Mouse (Mus musculus) kidney, adult 2 months (tissue): ENCODE data around the gene Lclat1. TPM values are rescaled to one million over a fixed set of nuclear protein-coding genes. Genes with fewer than 3 reads are reported as not detected.

ENCODE experiments used
- DNase-seq: peaks from one replicate; pipeline ENCODE4 v3.0.0; 2021
- H3K27ac ChIP-seq: fragments of 200-500 bp; 2 replicates; pipeline ENCODE4 v1.5.1; 2012; ENCODE audit warnings: low read depth, low read length, control low read depth, inconsistent platforms; ENCODE audit not compliant: insufficient read depth
- H3K27me3 ChIP-seq: fragments of 200-500 bp; replicated peaks from 2 replicates; pipeline ENCODE4 v1.6.1; 2012; ENCODE audit warnings: mild to moderate bottlenecking, moderate library complexity, low read length, inconsistent platforms; ENCODE audit not compliant: control insufficient read depth, insufficient read depth
- H3K36me3 ChIP-seq: fragments of 200-500 bp; 2 replicates; pipeline ENCODE4 v1.6.1; 2012; ENCODE audit warnings: mild to moderate bottlenecking, moderate library complexity, low read length, inconsistent platforms; ENCODE audit not compliant: control insufficient read depth, insufficient read depth
- H3K4me1 ChIP-seq: fragments of 200-500 bp; 2 replicates; pipeline ENCODE4 v1.6.1; 2011; ENCODE audit warnings: low read length; ENCODE audit not compliant: control insufficient read depth, insufficient read depth
- H3K4me3 ChIP-seq: fragments of 200-500 bp; 2 replicates; pipeline ENCODE4 v1.5.1; 2011; ENCODE audit warnings: mild to moderate bottlenecking, low read depth, low read length, control low read depth; ENCODE audit not compliant: insufficient read depth
- CTCF ChIP-seq: fragments of 200-500 bp; conservative IDR thresholded peaks from 2 replicates; pipeline ENCODE4 v1.5.1; 2011; ENCODE audit warnings: low read depth, mild to moderate bottlenecking, control low read depth, low read length, moderate library complexity, mixed read lengths; ENCODE audit not compliant: insufficient read depth, insufficient read length
- POLR2A ChIP-seq: fragments of 200-500 bp; IDR thresholded peaks from one replicate; pipeline ENCODE4 v1.6.1; 2011; ENCODE audit warnings: low read depth, low read length, control low read depth
- WGBS: fragments of 180-500 bp; shearing (Covaris S2); methylation state at CpG from one replicate; pipeline ENCODE4 v1.1.7; 2018; 5-methylcytosine and 5-hydroxymethylcytosine counted together
- polyA plus RNA-seq: library from polyadenylated mRNA; depleted of rRNA; stranded (reverse); fragments of >200 nt; gene quantifications from 2 replicates; pipeline ENCODE4 v1.2.3, GENCODE M21; 2012

Gene Lclat1
- polyA plus RNA-seq, 1 experiment = 18.8 TPM

GRCm38 (mm10) chr17:73119150-73119549, 11.4 kb downstream of the Lclat1 start:
- WGBS = 86% methylated on average over 6 of the region's 6 CpGs
- no peak for DNase-seq

GRCm38 (mm10) chr17:73120545-73120944, 12.8 kb downstream of the Lclat1 start:
- no peak for DNase-seq
- H3K27me3 ChIP-seq = no peaks in the 10 kb centered on the region

More at GRCm38 (mm10) chr17:73119150-73119549, 11.4 kb downstream of the Lclat1 start:
- H3K4me1 ChIP-seq = no peaks in the 10 kb centered on the region
- TF ChIP-seq POLR2A = no peak
- no peak for TF ChIP-seq CTCF
- no peak overlapping the region for H3K4me3 ChIP-seq
- no peaks in the 10 kb centered on the region for H3K27me3 ChIP-seq
- H3K27ac ChIP-seq = no peak overlapping the region
- H3K36me3 ChIP-seq = no peaks in the 10 kb centered on the region; the same call in 1 of the 2 replicates

DNA sequence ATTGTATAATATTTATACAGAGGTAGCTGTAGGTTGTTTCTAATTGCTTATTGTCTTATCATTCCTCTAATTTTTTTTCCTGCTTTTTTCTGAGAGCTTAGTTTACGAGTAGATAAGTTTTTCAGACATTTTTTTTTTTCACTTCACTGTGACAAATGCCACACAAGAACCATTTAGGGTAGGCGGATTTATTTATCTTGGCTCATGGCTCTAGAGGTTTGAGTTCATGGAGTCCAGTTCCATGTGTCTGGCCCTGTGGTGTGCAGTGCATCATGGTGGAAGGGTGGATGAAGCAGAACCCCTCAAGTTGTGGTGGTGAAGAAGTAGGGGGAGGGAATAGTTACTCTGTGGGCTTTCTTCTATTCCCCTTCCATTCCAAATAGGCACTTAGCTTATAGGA, 13.9 kb downstream of the Lclat1 start:
- Histone ChIP-seq H3K36me3 (no peaks in the 10 kb centered on the region; the same call in 1 of the 2 replicates), H3K27me3 (no peaks in the 10 kb centered on the region), H3K4me3 (no peak overlapping the region), H3K27ac (no peak overlapping the region), H3K4me1 (peaks cover 5% of the 10 kb centered on the region)
- DNase-seq = no peak
- whole genome bisulfite sequencing = 84% methylated on average over 2 of the region's 2 CpGs
- TF ChIP-seq CTCF (no peak), POLR2A (no peak)

More at GRCm38 (mm10) chr17:73120545-73120944, 12.8 kb downstream of the Lclat1 start:
- WGBS = 81% methylated on average over 5 of the region's 5 CpGs
- TF ChIP-seq CTCF (no peak), POLR2A (no peak)
- H3K4me3 ChIP-seq = no peak overlapping the region
- no peaks in the 10 kb centered on the region; the same call in 1 of the 2 replicates for H3K36me3 ChIP-seq
- no peak overlapping the region for H3K27ac ChIP-seq
- no peaks in the 10 kb centered on the region for H3K4me1 ChIP-seq

DNA sequence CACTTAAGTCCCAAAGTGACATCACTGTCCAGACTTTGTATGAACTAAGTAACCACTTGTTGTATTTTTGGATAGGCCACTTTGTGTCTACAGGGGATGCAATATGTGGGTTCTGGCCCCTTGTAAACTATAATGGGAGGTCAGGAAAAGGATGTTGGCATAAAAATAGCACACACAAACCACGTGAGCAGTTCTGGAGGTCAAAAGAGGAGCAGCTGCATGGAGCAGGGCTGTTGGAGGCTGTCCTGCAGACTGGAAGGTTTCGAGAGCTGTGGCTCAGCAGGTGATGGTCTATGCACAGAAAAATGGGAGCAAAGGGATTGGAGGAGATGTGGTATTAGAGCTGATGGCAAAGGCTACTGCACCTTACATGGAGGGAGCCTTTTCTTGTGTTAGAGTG, 18.6 kb downstream of the Lclat1 start:
- Histone ChIP-seq H3K27ac (no peak overlapping the region), H3K4me3 (no peak overlapping the region), H3K36me3 (no peaks in the 10 kb centered on the region), H3K4me1 (peaks cover 5% of the 10 kb centered on the region), H3K27me3 (no peaks in the 10 kb centered on the region)
- no peak for TF ChIP-seq POLR2A
- no peak for TF ChIP-seq CTCF
- WGBS = 19% methylated on average over 2 of the region's 2 CpGs
- peak; percentile 21 for DNase-seq

- peak; percentile 24 for DNase-seq
- Histone ChIP-seq H3K27ac (no peak overlapping the region), H3K36me3 (no peaks in the 10 kb centered on the region), H3K4me3 (no peak overlapping the region), H3K4me1 (peaks cover 5% of the 10 kb centered on the region), H3K27me3 (no peaks in the 10 kb centered on the region)
- TF ChIP-seq CTCF = no peak
- no peak for TF ChIP-seq POLR2A
Observed at GRCm38 (mm10) chr17:73126903-73127302, 19.1 kb downstream of the Lclat1 start.

DNA sequence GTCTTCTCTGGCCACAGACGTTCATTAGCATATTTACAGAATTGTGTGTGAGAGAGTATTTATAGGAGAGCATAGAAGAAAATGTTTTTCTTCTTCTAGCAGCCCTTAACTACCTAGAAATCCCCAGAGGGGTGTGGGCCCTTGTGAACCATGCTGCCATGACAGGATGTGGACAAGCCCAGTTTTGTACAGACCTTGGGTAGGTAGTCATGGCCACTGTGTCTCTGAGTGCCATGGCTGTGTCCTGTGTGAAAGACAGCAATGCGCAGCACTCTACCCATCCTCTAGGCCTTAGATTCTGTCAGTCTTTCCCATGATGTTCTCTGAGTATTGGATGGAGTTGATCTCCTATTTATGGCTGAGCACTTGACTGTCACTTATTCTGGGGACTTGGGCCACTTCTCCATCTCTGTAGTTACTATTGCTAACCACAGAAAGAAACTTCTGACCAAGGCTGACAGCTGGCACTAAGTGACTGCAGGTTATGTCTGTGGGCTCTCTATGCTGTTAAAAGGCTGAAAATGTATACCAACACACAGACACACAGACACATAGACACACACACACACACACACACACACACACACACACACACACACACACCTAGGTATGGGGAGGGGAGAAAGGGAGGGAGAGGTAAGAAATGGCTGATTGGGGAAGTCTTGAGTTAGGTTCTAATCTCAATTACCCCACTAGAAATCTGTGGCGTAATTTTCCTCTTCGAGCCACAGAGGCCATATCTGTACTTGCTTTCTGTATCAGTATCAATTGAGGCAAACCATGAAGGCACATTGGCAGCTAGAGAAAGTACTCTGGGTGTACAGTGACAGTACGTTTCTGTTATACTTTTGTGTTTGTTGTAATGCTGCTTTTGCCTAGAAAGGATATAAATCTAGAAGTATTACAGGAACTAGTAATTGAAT, 29.0 kb downstream of the Lclat1 start:
- DNase-seq = no peak
- Histone ChIP-seq H3K27me3 (no peaks in the 10 kb centered on the region), H3K27ac (no peak overlapping the region), H3K4me3 (no peak overlapping the region), H3K36me3 (no peaks in the 10 kb centered on the region), H3K4me1 (no peaks in the 10 kb centered on the region)
- WGBS = 91% methylated on average over 5 of the region's 5 CpGs
- no peak for TF ChIP-seq POLR2A
- no peak for TF ChIP-seq CTCF

DNA sequence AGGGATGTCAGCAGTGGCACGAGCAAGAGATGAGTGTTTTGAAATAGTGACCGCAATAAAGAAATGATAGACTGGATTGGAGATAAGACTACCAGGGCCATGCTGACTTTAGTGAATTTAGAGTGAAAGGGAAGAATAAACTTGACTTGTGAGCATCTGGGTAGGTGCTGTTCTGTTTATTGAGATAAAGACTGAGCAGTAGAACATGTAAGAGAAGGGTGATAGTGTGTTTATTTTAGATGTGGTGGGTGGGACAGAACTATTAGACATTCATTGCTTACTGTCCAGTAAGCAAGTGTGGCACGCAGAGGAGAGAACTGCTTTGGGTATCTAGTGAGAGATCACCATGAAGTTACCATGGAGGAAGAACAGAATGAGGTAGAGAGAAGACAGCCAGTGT, 30.4 kb downstream of the Lclat1 start:
- H3K27ac ChIP-seq = no peak overlapping the region
- no peaks in the 10 kb centered on the region for H3K4me1 ChIP-seq
- DNase-seq = no peak
- no peaks in the 10 kb centered on the region for H3K27me3 ChIP-seq
- 95% methylated on average over 3 of the region's 3 CpGs for WGBS
- H3K4me3 ChIP-seq = no peak overlapping the region
- H3K36me3 ChIP-seq = no peaks in the 10 kb centered on the region
- TF ChIP-seq CTCF (no peak), POLR2A (no peak)
